Mouse (Mus musculus) frontal cortex, adult (tissue): ENCODE data around the gene Uprt.

ENCODE experiments used
- ATAC-seq: cut with Nextera tagmentation; 2 replicates; pipeline ENCODE4 v1.9.2; 2017; ENCODE audit warnings: mild to moderate bottlenecking, moderate library complexity, mixed read lengths; ENCODE audit not compliant: low TSS enrichment

Gene Uprt

DNA sequence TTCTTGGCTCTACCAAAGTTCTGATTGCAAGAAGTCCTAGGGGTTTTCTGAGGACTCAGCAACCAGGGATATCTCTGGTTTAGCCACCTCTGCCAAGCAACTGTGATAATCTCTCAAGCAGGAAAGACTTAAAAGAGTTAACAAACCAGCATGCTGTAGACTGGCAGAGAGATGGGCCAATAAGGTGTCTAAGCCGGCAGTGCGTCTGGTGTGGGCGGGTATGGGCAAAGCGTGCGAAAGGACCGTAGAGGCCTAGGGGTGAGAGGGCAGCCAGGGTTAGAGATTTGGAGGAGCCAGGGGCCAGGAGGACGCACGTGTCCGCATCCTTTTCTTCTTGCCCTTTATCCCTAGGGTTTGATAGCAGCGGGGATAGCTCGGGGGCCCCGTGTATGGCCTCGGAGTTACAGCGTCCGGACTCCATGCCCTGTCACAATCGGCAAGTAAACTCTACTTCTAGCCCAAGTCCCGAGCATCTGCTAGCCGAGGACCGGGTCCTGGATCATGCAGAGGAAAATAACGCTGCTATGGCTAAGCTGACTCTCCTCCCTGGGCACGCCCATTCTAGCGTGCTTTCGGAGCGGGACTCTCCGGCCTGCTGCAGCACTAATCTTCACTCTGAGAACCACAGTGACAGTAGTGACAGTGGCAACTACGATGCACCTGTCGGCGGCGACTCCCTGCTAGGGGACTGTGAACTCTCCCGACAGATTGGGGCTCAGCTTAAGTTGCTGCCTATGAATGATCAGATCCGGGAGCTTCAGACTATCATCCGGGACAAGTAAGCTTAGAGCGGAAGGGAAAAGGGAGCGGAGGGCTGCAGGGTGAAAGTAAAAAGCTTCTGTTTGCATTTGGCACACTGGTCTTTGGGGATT, at the start of gene Uprt:
Gene Uprt, plus strand, starts transcription at position 247 of the 872 bp plus-strand sequence.
- ATAC-seq, result peak; percentile 100

DNA sequence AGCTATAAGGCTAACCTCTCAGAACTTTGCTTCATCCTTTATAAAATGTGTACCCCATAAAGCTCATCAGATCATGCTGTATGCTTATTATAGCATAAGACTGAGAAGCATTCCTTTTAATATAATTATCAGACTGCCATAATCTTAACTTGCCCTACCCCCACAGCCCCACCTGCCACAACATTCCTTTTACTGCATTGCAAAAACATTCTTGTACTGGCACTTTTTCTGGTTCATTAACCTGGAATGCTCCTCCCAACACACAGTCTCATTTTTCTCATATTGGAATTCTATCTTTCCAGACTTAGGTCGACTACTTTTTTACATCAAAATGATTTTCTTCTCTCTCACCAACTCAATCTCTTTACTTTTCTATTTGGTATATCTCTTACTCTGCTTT, 49.2 kb upstream of the Uprt start:
- ATAC-seq, result no peak

DNA sequence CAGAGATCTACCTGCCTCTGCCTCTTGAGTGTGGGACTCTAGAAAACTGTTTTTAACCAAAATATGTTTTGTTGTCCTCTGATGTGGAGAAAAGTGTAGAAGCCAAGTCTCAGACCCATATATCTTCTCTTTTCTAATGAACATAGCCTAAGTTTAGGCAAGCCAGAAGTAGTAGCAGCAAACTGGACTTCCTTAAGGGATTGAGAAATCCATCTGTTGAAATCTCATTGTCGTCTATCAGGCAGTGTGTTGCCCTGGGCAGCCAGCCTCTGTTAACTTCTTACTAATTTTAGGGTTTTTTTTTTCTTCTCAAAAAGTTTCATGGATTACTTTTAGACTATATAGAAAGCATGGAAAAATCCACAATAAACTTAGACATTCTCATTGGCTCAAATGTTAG, 30.2 kb upstream of the Uprt start:
- no peak for ATAC-seq

DNA sequence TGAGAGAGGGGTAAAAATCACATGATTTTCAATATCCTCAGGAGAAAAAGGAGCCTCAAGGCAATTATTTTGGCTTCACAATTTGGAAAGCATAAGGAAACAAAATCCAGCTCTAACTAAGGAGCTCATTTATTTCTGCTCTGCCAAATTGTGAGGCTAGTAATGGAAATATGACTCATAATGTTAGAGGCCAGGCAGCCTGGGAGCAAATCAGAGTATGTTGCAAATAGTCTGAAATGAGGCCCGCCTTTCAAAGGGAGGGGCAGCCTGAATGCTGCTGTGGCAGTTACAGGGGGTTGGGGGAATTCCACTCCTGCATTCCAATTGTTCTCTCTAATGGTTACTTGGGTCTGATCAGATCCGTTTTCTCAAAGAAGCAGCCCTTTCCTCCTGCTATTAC, 20.9 kb upstream of the Uprt start:
- no peak for ATAC-seq

DNA sequence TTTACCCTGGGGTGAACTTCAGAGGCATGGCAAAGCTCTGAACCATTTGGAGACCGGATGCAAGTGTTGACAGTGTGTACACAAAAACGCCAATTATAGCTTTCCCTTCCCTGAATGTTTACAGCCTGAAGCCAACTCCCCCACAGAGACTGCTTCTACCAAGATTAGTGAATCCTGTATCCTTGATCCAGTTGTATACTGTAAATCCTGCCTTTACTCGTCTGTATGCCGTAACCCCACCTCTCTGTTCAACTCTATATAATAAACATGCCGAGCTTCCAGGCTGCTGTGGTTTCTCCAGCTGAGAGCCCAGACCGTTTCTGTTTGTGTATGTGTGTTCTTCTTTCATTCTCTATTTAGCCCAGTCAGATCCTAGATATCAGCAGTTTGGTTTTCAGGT, 18.2 kb upstream of the Uprt start:
- no peak for ATAC-seq

DNA sequence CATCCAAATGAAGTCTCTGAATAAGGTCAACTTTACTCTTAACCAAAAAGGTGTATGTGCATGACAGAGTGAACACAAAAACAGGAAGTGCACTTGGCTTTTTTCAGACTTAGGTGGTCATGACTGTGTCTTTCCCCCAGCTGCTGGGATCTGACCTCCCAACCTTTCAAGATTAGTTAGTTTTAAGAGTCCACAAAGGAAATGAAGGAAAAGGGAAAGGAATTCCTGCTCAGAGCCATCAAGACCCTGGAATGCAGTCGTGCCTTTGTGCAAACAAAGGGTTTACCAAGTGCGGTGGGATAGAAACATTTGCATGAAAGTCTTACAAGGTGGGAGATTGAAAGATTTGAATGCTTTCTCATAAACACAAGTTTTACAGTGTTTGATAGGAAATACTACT, 4.6 kb upstream of the Uprt start:
- ATAC-seq, result no peak

DNA sequence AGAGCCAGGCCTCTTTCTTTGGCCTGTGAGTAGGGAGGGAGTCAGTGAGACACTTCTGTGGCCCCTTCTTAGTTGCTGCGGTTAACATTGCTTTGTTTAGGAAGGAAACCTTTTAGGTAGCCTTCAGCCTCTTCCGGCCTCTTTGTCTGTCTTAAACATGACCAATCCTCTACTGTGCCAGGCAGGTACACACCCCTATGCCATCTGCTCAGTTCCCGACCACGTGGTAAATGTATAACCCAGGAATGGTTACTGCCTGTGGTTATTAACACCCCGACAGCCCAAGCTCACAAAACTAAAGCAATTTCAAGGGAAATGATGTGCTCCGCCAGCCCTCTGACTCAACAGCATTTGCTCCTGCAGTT, 808 bp downstream of the Uprt start:
- ATAC-seq, result peak; percentile 36

DNA sequence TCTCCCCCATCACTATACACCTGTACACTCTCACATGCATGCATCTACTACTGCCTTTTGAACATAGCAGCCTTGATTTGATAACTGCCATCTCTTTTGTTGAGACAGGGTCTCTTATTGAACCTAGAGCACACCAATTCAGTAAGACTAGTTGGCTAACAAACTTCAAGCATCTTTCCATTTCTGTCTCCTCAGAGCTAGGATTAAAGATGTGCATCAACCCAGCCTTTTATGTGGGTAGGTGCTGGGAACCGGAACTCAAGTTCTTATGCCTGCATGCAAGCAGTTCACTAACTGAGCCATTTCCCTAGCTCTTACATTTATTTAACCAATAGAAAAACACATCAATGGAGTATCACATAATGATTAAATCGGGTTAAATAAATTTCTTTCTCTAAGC, 3.0 kb downstream of the Uprt start:
- no peak for ATAC-seq

DNA sequence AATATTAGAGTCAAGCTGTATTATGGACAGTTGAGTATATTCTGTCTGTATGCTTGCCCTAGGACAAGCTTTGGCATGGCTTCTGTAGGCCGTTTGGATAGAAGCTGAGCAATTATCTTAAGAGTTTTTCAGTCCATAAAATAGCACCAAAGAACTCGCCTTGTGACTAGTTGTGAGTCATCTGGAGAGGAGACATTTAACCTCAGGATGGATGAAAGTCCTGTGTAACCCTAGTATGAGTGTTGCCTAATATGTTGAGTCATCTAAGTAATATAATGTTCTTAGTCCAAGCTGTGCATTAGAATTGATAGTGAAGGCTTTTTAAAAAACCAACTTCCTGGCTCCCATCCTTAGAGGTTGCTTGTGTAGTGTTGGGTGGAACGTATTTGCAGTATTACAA, 5.4 kb downstream of the Uprt start:
- ATAC-seq, result no peak

DNA sequence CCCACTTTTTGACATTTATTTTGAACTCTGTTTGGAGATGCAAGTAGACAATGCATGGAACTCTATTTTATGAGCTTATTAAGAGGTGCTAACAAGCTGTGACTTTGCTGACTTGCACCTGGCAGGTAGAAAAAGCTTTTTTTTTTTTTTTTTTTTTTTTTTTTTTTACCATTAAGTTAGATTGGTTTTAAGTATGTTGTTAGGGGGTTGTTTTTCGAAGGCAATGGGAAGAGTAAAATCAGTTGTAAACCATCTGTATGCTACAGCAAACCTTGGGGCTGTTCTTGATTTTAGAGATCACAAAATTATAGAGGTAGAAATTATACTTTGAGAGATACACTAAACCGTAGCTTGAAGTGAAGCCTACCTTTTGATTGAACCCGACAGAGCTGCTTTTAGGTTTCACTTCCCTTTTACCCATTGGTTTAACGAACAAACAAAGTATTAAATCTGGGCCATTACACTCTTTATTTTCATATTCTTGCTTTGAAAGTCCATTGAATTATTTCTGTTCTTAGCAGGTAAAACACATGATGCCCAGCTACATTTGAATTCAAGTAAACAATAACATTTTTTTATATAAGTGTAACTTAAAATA, 6.4 kb downstream of the Uprt start:
- no peak for ATAC-seq

DNA sequence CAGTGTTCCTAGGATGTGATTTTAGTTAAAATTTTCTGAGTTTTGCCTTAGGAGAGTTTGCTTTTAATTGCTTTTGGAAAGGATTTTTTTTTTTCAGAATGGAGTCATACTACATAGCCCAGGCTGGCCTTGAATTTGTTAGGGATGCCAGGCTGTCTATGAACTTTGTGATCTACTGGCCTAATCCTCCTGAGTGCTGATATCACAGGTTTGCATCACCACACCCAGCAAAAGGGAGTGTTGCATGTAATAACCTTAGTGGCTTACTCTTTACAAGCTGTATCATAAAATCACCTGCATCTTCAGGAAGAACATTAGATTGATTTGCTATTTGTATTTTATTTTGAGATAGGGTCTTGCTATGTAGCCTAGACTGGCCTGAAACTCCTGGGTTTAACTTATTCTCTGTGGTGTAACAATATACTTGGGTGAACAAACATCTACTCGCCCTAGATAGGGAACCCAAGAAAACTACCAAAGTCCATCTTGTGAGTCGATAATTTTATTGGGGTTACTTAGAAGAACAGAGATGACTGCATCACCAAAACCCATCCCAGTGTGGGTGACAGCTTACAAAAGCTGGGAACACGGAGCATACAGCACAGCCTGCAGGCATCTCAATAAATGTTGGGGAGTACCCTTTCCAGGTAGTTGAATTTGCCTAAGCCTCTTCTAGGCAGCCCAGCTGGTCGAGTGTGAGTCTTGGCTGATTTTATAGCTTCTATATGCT, 7.2 kb downstream of the Uprt start:
- no peak for ATAC-seq

DNA sequence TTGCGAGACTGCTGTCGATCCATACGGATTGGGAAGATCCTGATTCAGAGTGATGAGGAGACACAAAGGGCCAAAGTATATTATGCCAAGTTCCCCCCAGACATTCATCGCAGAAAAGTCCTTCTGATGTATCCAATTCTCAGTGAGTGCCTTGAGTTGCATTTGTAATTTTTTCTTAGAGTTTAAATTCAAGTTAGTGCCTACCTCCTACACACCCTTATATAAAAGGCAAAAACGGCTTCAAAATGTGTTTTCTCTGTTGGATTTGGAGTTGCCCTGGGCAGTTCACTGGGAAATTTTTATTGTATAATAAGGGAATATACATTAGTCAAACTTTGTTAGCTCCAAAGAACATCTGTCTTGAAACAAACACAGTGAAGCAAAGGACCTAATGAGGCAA, 19.1 kb downstream of the Uprt start:
- peak; percentile 90 for ATAC-seq

DNA sequence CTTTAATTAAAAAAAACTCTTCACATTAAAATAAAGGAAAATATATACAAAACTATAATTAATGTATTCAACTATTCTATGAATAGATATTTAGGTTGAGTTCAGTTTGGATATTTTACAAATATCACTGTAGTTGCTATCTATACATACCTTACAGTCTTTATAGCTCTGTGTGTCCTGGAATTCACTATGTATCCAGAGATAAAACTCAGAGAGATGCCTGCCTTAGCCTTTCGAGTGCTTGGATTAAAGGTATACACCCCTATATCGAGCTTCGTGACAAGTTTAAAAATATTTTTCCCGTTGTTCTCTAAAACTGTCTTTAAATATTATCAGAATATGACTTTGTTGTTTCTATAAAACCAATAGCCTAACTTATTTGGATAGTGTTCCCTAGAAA, 60.0 kb downstream of the Uprt start:
- no peak for ATAC-seq

DNA sequence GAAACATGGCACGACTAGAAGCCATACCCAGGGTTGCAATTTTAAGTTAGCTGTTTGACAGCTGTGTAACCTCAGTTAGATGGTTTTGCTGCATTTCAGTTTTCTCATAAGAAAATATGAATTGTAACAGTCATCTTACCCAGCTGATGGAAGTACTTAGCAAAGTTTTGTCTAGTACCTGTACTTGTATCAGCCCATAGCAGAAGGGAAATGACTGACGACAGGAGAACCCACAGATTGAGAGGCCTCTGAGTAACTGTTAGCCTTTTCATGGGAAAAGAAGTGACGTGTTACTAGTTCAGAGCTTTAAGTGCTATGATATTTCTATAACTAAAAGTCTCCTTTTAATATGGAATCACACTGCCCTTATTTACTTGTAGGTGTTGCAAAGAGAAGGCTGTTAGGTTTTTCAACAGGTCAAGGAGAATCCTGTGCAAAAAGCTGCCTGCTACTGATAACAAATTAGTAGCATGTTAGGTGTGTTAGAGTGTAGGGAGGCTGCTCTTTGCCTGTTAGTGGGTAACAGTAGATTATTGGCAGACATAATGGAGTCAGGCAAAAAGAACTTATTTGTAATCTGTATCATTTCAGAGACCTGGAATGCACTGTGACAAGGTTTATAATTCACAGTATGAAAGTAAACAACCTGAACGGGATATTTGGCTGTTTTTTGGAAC, 61.4 kb downstream of the Uprt start:
- no peak for ATAC-seq

DNA sequence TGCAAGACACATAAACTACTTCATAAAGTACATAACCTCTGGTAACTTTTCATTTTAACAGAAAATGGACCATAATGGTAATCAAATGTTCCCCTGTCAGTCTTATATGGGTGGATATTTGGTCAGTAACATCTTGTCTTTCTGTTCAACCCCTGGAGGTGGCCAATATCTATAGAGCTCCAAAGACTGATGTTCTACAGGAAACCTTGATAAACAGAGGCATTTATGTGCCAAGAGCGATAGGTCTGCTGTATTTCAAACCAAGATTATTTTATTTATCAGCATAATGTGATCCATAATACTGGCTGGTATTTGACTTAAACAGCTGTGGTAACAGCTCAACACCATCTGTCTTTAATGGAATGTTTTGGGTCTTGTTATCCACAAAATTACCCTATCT, 62.7 kb downstream of the Uprt start:
- ATAC-seq, result no peak
